Mouse (Mus musculus) embryo, embryonic 10 days (tissue): Measurements from ENCODE around the gene Olfr1193.
"Not testable (repeated sequence)": the region's sequence is repeated elsewhere in the genome, so short reads cannot be mapped to it uniquely, and the experiment has no call there.

Source experiments
- DNase-seq: peaks from one replicate; pipeline ENCODE4 v3.0.0-alpha.2; 2015; ENCODE audit warnings: low spot score

The Olfr1193 gene

DNA sequence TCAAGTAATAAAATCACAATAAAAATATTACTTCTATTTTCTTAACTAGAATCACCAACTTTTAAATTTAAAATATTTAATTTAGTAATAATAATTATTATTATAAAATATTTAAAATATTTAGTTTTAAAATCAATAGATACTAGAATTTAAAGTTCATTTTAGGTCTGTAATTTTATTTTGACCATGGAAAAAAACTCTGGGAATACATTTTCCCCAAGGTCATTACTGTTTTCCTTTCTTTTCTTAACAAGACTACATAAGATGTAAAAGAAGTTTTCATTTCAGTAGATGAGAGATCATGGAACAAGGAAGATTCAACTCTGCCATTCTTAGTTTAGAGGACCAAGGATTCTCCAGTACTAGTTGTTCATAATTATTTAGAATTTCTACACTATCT is at the start of gene Olfr1193:
TSS of gene Olfr1193 (plus strand) at position 301 of the 400 bp plus-strand sequence.
- not testable (repeated sequence) for DNase-seq

GRCm38 (mm10) chr2:88640242-88640641 is 35.2 kb upstream of the Olfr1193 start, which contains the start of gene Olfr1191-ps1:
Gene Olfr1191-ps1, plus strand, starts transcription at chr2:88640542.
- DNase-seq = not testable (repeated sequence)

DNA sequence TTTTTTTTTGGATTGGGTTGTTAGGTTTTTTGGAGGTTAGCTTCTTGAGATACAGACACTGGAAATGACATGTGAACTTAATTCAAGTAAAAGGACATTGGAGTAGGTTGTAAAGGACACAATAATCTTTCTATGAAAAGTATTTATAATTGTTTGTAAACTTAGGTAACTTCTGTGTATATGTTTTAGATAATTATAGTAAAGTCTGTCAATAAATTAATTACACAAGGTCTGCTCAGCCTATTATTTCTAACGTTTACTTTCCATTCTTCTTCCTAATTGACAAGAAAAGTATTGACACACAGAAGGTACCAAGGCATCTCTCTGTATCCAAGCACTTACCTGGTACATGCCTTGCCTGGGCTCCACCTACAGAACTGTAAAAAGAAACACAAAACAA is 27.2 kb upstream of the Olfr1193 start, which contains the start of gene Olfr1192-ps1:
TSS of gene Olfr1192-ps1 (plus strand) at position 301 of the 400 bp plus-strand sequence.
- no peak for DNase-seq

DNA sequence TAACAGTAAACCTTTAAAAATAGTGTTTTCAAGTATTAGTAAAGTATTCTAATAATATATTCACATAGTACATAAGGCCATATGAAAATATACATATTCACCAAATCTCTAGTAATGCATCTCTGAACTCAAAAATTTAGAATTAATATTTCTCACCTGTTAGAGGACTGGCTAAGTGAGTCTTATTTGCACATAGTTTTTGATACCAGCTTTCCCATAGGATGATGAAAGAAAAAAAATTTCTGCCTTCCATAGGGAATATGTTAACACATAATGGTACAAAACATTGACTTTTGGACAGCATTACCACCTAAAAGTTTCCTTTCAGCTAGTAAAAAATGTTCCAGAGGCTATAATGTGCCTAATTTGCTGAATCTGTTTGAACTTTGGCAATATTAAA is 13.7 kb downstream of the Olfr1193 start, which contains the start of gene Olfr1195:
TSS of gene Olfr1195 (minus strand) at position 101 of the 400 bp plus-strand sequence.
- DNase-seq = no peak

DNA sequence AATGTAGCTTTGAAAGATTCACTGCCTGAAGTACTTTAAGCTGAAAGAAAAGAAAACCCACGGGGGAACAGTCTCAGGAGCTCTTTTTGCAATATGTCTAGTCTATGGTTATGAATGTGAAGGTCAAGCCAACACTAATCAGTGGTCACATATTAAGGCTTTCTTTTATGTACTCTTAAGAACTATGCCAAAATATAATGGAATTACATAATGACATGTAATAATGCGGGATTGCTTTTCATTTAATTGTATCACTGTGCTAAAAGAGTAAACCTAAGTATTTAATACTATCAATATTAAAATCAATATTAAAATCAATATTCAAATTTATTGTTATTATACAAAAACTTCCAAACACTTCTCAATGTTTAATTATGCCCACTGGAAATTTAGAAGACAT is 29.1 kb downstream of the Olfr1193 start, which contains the start of gene Olfr1196:
TSS of gene Olfr1196 (minus strand) at position 101 of the 400 bp plus-strand sequence.
- DNase-seq = no peak
